Mouse (Mus musculus): ENCODE data around the gene Grm8. TPM values are rescaled to one million over a fixed set of nuclear protein-coding genes. Genes with fewer than 3 reads are reported as not detected.

The Grm8 gene
- not detected for total RNA-seq (2023)

GRCm38 (mm10) chr6:28135001-28135401 lies at the start of gene Grm8:
TSS of gene Grm8 (minus strand) at chr6:28135178.

Measured in monocyte, adult 59 days (primary cell).